8 mouse cellular contexts compared by ENCODE assay signal in genomic region chr4:97775494-97776265, GRCm38 (mm10). TPM values are rescaled to one million over a fixed set of nuclear protein-coding genes. Genes with fewer than 3 reads are reported as not detected.
DNase-seq lines count a peak whose midpoint lies in the region; ATAC-seq and TF ChIP-seq lines count a peak whose summit lies in the region.

No protein-coding gene starts in this region.

- peak overlapping the region; percentile 48 for H3K4me2 ChIP-seq in forebrain, embryonic 11.5 days (ENCODE audit: low read depth, low read length, severe bottlenecking)
- H3K4me2 ChIP-seq in midbrain, embryonic 14.5 days (ENCODE audit: low read length) = peak overlapping the region; percentile 90

- ATAC-seq in forebrain, embryonic 11.5 days (replicated peaks; ENCODE audit: low FRiP score) = no peak
- no peak for ATAC-seq in midbrain, embryonic 14.5 days (ENCODE audit: low FRiP score, low TSS enrichment)
- no peak for ATAC-seq in CD4-positive, CD25-positive, alpha-beta regulatory T cell, adult 4 months

- no peaks in the 10 kb centered on the region for H3K9me3 ChIP-seq in forebrain, embryonic 11.5 days (ENCODE audit: control insufficient read depth, low read length)
- H3K9me3 ChIP-seq in midbrain, embryonic 14.5 days (ENCODE audit: control insufficient read depth, low read length) = no peaks in the 10 kb centered on the region

- peak overlapping the region; percentile 51 for H3K4me3 ChIP-seq in lung, adult 2 months (replicated peaks; ENCODE audit: extremely low read depth, low read depth, low read length)
- H3K4me3 ChIP-seq in forebrain, embryonic 11.5 days (ENCODE audit: low read depth, low read length) = peak overlapping the region; percentile 90
- peak overlapping the region; percentile 15 for H3K4me3 ChIP-seq in midbrain, embryonic 14.5 days (replicated peaks; ENCODE audit: low read depth, low read length)

- H3K27me3 ChIP-seq in forebrain, embryonic 11.5 days (ENCODE audit: control insufficient read depth, insufficient read depth, low read length) = peaks cover 6% of the 10 kb centered on the region; the same call in 1 of the 2 replicates
- H3K27me3 ChIP-seq in midbrain, embryonic 14.5 days (ENCODE audit: control insufficient read depth, insufficient read depth, low read length) = peaks cover 37% of the 10 kb centered on the region; the same call in 1 of the 2 replicates

- H3K4me1 ChIP-seq in lung, adult 2 months (ENCODE audit: control insufficient read depth, insufficient read depth, low read length) = no peaks in the 10 kb centered on the region; the same call in none of the 2 replicates
- H3K4me1 ChIP-seq in forebrain, embryonic 11.5 days (replicated peaks; ENCODE audit: control insufficient read depth, insufficient read depth, low read length) = peaks cover 10% of the 10 kb centered on the region
- peaks cover 10% of the 10 kb centered on the region; the same call in 1 of the 2 replicates for H3K4me1 ChIP-seq in midbrain, embryonic 14.5 days (ENCODE audit: control insufficient read depth, insufficient read depth, low read length)

- H3K36me3 ChIP-seq in forebrain, embryonic 11.5 days (ENCODE audit: control insufficient read depth, insufficient read depth, low read length) = no peaks in the 10 kb centered on the region
- H3K36me3 ChIP-seq in midbrain, embryonic 14.5 days (ENCODE audit: control insufficient read depth, insufficient read depth, low read length) = no peaks in the 10 kb centered on the region

- H3K27ac ChIP-seq in forebrain, embryonic 11.5 days (ENCODE audit: low read depth, low read length) = peak overlapping the region; percentile 73; the same call in 1 of the 2 replicates
- H3K27ac ChIP-seq in midbrain, embryonic 14.5 days (replicated peaks; ENCODE audit: low read depth, low read length) = peak overlapping the region; percentile 37; the same call in 1 of the 2 replicates

- no peak for TF ChIP-seq POLR2A in lung, adult 2 months (IDR thresholded peaks at IDR 0.05; ENCODE audit: borderline replicate concordance, extremely low read depth, low read depth, low read length)

- 2% methylated on average over 20 of the region's 20 CpGs for WGBS in lung, adult 2 months
- WGBS in forebrain, embryonic 11.5 days = 1% methylated on average over 20 of the region's 20 CpGs
- 2% methylated on average over 20 of the region's 20 CpGs for WGBS in midbrain, embryonic 14.5 days

- TF ChIP-seq CTCF in lung, adult 2 months (IDR thresholded peaks at IDR 0.05; ENCODE audit: insufficient read depth, low read length) = no peak

- DNase-seq in lung, adult 2 months = no peak
- DNase-seq in lung, postnatal 36 days = no peak
- peak; percentile 56 for DNase-seq in forebrain, embryonic 11.5 days (ENCODE audit: low spot score)
- peak; percentile 38 for DNase-seq in kidney, adult 9 months
- no peak for DNase-seq in midbrain, embryonic 14.5 days
- DNase-seq in adrenal gland, adult 8-10 months = no peak
- no peak for DNase-seq in urinary bladder, postnatal 4 days (ENCODE audit: low spot score in 2 of 2)

- peak overlapping the region; percentile 49 for H3K9ac ChIP-seq in forebrain, embryonic 11.5 days (ENCODE audit: low read length)
- H3K9ac ChIP-seq in midbrain, embryonic 14.5 days (replicated peaks; ENCODE audit: low read length) = no peak overlapping the region

RNA-seq across cellular contexts. Expression of gene E130114P18Rik, which starts 2.2 kb away (rescaled TPM):
- 0.17 TPM in 1 of 2 replicates, not detected in the other for polyA plus RNA-seq in lung, adult 2 months (2012; rRNA removed)
- polyA plus RNA-seq in forebrain, embryonic 11.5 days (2014; fragmentation: Nextera tagmentation; extraction: Ambion mirVana) = 45.7 and 46.4 TPM in 2 replicates
- polyA plus RNA-seq in midbrain, embryonic 14.5 days (2014; fragmentation: Nextera tagmentation; extraction: Ambion mirVana) = 22.4 and 23.6 TPM in 2 replicates
- total RNA-seq in adrenal gland, adult 8-10 months (2022) = under 1 TPM in 3 of 4 experiments, not detected in 1; 0.28 to 0.73 (median 0.59) TPM
- polyA plus RNA-seq in CD4-positive, CD25-positive, alpha-beta regulatory T cell, adult 4 months (2017; shearing (Covaris generic)) = not detected

RNA-seq across cellular contexts. Expression of gene Nfia, which starts 3.1 kb away (rescaled TPM):
- 52.7 and 57.7 TPM in 2 replicates for polyA plus RNA-seq in lung, adult 2 months (2012; rRNA removed)
- 39.5 and 45.4 TPM in 2 replicates for polyA plus RNA-seq in forebrain, embryonic 11.5 days (2014; fragmentation: Nextera tagmentation; extraction: Ambion mirVana)
- 30.1 and 37.2 TPM in 2 replicates for polyA plus RNA-seq in midbrain, embryonic 14.5 days (2014; fragmentation: Nextera tagmentation; extraction: Ambion mirVana)
- total RNA-seq in adrenal gland, adult 8-10 months (2022) = 100 to 1,000 TPM; 117 to 145 (median 127) TPM
- polyA plus RNA-seq in CD4-positive, CD25-positive, alpha-beta regulatory T cell, adult 4 months (2017; shearing (Covaris generic)) = 10 to 100 TPM; 13.1 to 19.9 TPM

Comparison
In these comparisons a context has a peak if more than half of its experiments do, and no peak if none do; other contexts are left out.
1. DNase-seq: peak in forebrain, embryonic 11.5 days (single experiment) and kidney, adult 9 months (single experiment); none in lung, adult 2 months (single experiment), lung, postnatal 36 days (single experiment), midbrain, embryonic 14.5 days (single experiment), adrenal gland, adult 8-10 months (single experiment) and urinary bladder, postnatal 4 days (0 of 2).
2. H3K4me3 ChIP-seq: peak in every context shown above with its lines; median percentile 90 in forebrain, embryonic 11.5 days; 51 in lung, adult 2 months; 15 in midbrain, embryonic 14.5 days.
3. RNA of gene E130114P18Rik, which starts 2.2 kb away (polyA plus RNA-seq): 45.7 to 46.4 TPM in forebrain, embryonic 11.5 days and 22.4 to 23.6 TPM in midbrain, embryonic 14.5 days; 0.17 TPM in lung, adult 2 months and not detected in CD4-positive, CD25-positive, alpha-beta regulatory T cell, adult 4 months; every median in the first group is over 10 times any median in the second.